Mouse (Mus musculus) liver, adult 2 months (tissue): ENCODE results near the gene Igdcc3.

Source experiments
- CTCF ChIP-seq: fragments of 200-500 bp; IDR thresholded peaks from 2 replicates; pipeline ENCODE4 v1.5.1; 2011; ENCODE audit warnings: low read depth, low read length, control low read depth
- POLR2A ChIP-seq: fragments of 200-500 bp; IDR thresholded peaks from 2 replicates; pipeline ENCODE4 v1.6.1; 2011; ENCODE audit warnings: low read length, control low read depth; ENCODE audit not compliant: insufficient read depth; ENCODE audit errors: extremely low read depth

DNA sequence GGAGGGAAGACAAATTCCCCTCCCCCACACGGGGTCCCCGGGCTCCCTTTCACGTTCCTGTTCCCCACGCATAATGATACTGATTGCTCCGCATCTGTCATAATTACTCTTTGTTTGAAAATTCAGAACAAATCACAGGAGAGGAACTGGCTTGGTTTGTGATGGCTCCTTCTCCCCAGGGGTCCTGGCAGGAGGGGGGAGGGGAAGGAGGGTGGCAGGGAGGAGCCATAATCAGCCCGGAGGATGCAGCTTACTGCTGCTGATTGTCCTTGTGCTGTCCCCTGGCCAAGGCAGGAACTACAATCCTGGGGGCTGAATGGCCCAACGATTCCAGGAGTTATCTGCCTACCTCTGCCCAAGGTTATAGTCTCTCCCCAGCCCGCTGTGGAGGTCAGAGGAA lies 15.6 kb downstream of the Igdcc3 start:
- no peak for TF ChIP-seq POLR2A
- no peak for TF ChIP-seq CTCF
